Mouse (Mus musculus) adrenal gland, postnatal 4 days (tissue): ENCODE measurements around the gene Hoxa13. TPM values are rescaled to one million over a fixed set of nuclear protein-coding genes. Genes with fewer than 3 reads are reported as not detected.

Experiments used
- DNase-seq, 2 experiments: peaks; one replicate each; pipeline ENCODE4 v3.0.0; 2021 to 2022; ENCODE audit warnings: low spot score in 2 of 2, mixed read lengths in 2 of 2
- long read RNA-seq, 2 experiments: library from polyadenylated mRNA; stranded (forward); transcript quantifications; one replicate each; pipeline ENCODE4 v2.0.0; 2021
- total RNA-seq, 2 experiments: library from RNA; stranded (reverse); gene quantifications; 2 replicates each; pipeline ENCODE4 v1.2.3; 2021

Gene Hoxa13
- total RNA-seq = not detected
- long read RNA-seq, experiment 1 = 0 reads
- long read RNA-seq, experiment 2 = 0 reads

- no peak for DNase-seq
Measured at GRCm38 (mm10) chr6:52260654-52261575, at the start of gene Hoxa13. TSS of gene Hoxa13 (minus strand) at chr6:52260880.

GRCm38 (mm10) chr6:52310366-52310765 is 49.7 kb upstream of the Hoxa13 start:
- DNase-seq = no peak

DNA sequence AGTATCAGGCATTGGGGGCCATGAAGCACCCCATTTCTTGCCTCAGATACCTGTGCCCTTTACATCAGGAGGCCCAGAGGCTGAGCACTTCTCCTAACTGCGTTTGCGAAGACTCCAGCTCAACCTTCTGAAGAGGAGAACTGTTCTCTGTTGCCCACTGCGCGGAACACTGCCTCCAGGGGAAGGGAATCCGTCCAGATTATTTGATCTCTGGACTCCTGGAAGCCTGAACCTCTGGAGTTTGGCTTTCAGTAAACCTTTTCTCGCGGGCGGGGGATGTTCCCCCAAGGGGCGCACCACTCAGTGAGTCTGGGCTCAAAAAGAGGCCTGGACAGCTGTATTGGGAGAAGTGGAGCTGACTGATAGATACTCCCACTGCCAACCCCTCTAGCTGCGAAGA is 49.1 kb upstream of the Hoxa13 start:
- no peak for DNase-seq

DNA sequence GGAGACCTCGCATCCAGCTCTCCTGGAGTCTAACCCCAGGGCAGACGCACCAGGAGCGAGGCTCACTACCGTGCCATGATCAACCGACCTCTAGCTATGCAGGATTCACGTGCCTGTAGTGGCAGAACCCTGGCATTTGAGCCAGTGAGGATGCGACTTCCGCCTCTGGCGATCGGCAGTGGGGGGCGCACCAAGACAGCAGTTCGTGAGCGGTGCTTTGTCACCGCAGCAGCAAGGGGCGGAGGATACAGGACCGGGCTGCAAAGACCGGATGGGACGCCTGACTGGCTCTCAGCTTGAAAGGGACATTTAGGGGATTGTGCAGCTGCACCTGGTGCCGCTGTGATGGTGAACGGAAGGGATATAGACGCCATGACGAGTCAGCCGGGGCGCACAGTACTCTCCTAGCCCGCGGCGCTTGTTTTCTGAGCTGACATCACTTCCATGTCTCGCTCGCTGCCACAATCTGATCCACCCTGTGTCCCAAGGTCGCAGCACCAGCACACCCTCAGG is 45.3 kb upstream of the Hoxa13 start:
- DNase-seq = peak in 1 of 2 experiments; percentile 37

- no peak for DNase-seq
Measured at GRCm38 (mm10) chr6:52303426-52303825, 42.7 kb upstream of the Hoxa13 start.

DNA sequence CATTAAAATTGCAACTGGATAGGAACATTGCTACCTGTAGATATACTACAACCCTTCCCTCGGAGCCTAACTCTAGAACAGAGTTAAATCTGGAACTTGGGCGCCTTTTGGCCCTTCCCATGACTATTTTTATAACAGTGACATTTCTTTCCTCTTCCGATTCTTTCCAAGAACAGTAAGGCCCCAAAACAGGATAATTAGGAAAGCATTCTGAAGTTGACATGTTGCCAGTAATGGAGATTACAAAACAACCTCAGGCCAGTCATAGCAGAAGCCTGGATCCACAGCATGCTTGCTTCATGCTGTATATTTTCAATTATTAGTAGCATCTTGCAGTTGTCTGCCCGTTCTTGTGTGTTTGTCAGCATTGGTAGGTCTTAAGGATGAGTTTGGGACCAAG is 40.1 kb upstream of the Hoxa13 start:
- DNase-seq = no peak

- DNase-seq = no peak
Measured at GRCm38 (mm10) chr6:52298511-52298910, 37.8 kb upstream of the Hoxa13 start.

DNA sequence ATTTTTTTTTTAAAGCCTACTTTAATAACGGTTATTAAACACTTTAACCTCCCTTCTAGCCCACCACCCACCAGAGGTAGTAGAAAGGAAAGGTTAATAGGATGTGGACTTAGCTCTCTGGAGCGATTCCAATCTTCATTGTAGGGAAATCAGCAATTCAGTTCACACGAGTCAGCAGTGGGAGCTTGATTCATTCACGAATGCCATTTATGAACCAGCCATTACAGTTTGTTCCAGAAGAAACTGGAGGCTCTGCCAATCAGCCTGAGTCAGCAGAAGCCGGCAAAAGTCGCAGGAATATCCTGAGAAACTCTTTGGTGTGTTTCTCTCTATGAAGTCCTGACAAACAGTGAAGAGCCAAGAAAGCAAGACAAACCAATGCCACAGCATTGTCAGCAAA is 33.9 kb upstream of the Hoxa13 start:
- DNase-seq = no peak

DNA sequence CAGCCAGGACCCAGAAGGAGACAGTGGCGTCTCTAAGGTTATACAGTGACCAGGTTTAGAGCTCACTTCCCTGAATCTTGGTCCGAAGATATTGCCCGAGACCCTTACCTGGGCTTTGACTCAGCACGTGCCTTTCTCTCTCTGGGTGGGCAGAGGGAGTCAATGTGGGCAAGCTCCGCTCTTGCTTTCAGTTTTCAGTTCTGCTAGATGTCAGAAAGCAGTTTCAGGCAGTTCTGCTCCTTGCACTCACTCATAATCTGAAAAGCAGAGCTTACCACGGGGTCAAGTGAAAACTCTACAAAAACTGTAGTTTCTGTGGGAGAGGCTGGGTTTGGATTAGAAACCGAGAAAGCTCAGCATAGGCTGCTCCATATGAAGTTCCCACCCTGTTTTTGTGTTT is 31.6 kb upstream of the Hoxa13 start:
- DNase-seq = no peak

DNA sequence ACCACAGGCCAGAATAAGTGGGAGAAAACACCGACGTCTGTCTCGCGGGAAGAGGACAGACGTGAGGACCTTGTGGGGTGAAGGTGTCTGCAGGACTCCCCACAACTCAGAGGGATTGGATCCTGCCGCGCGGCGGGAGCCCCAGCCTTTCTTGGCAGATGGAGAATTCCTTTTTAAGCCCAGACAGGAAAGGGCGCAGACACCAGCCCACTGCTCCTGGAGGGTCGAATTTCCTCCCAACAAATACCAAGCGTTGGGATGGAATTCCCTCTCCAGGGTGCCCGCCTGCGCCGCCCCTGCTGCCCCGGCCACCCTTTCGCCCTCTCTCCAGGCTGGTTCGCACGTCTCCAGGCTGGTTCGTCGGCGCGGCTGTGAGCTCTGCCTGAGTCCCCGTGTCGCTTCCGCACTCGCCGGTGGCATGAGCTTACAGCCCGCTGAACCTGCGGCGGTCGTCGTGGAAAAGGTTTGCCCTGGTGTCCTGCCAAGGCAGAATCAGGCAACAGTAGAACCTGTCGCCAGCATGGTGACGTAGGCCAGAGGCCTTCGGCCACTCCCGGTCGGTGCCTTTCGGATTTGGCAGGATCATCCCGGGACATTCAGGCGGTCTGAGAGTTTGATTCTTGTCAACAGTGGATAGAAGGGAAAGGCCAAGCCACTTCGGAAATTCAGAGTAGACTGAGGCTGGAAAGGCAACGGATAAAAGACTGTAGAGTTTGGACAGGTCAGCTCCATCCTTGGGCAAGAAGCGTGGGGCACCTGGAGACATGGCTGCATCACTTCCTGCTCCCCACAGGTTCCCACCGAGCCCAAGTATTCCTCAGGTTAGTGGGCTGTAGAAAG is 30.6 kb upstream of the Hoxa13 start:
- DNase-seq = no peak

- no peak for DNase-seq
Measured at GRCm38 (mm10) chr6:52290186-52290585, 29.5 kb upstream of the Hoxa13 start.

GRCm38 (mm10) chr6:52283896-52284295 is 23.2 kb upstream of the Hoxa13 start:
- no peak for DNase-seq

DNA sequence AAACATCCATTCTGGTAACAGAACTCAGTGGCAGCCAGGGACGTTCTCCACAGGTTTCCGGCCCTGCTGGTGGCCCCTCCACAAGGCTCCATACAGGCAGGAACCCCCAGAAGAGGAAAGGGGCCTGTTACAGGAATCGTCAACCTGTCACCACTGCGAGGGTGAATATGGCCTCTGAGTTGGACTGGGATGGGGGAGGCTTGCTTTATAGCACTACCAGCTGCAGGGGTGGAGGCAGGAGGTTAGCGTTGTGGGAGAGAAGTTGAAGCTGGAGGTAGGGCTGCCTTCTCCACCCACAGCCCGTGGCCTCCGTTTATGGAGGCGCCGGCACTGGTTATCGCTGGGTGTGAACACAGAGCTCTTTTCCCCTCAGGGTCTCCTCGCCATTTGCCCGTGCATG is 20.4 kb upstream of the Hoxa13 start:
- DNase-seq = no peak

DNA sequence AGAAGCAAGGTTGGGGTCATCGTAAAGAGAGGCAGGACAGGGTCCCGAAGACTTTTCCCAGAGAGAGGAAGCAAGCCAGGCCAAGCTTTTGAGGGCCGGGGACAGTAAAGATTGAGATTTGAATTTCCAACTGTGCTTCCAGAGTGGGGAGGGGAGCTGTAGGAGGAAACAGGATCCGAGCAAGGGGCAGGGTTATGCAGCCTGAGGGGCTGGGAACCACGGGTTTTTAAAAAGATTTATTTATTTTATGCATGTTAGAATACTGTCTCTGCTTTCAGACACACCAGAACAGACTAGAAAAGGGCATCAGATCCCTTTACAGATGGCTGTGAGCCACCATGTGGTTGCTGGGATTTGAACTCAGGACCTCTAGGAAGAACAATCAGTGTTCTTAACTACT is 16.2 kb upstream of the Hoxa13 start:
- no peak for DNase-seq

GRCm38 (mm10) chr6:52276382-52276781 is 15.7 kb upstream of the Hoxa13 start:
- DNase-seq = no peak

DNA sequence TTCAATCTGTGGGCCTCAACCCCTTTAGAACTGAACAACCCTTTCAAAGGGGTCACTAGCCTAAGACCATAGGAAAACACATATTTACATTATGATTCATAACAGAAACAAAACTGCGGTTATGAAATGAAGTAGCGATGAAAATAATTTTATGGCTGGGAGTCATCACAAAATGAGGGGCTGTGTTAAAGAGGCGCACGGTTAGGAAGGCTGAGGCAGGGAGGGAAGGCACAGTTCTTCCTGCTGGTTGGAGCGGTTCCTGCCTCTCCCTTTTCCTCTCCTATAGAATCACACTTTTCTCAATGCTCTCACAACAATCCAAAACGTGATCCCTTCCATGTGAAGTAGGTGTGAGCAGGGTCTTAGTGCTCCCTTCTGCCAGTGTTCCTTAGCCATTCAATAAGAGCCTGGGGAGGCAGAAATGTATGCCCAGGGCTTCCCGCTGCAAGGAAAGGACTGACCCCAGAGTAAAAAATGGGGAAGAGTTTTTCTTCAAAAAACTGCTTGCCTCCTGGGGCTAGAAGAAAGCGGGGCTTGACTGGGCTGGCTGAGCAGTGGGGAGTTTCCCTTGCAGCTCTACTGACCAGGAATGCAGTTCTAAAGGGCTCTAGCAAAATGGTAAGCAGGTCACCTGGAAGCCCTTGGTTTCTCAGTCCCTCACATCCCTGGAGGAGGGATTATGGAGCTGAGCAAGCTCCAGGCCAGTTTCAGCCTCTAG is 15.0 kb upstream of the Hoxa13 start:
- no peak for DNase-seq

- DNase-seq = no peak
Measured at GRCm38 (mm10) chr6:52274576-52274975, 13.9 kb upstream of the Hoxa13 start.

GRCm38 (mm10) chr6:52273656-52274280 is 13.1 kb upstream of the Hoxa13 start:
- DNase-seq = no peak

- no peak for DNase-seq
Measured at GRCm38 (mm10) chr6:52272766-52273655, 12.3 kb upstream of the Hoxa13 start.
